Mouse (Mus musculus): ENCODE measurements at regions not wholly inside any gene's neighbourhood (a gene's known extent, or its start where the extent isn't known, plus 50 kb on each side); places are given as distances from the start of the nearest gene placed in this dataset.

DNA sequence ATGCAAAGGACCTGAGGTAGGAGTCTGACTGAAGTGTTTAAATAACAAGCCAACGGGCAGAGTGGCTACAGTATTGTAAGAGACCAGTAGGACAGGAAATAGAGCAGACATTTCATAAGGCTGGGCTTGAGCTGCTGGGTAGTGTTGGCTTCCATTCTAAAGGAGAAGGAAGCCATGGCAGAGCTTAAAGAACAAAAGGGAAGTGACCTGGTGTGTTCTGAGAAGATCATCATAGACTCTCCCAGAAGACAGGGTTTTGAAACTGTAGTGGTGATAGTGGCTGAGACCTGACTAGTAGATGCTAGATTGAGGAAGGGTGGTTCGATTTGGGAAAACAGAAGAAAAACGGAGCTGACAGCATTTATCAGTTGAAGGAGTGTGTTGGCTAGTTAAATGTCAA lies 514.1 kb upstream of the Zfp462 start:
- no peak for DNase-seq (ENCODE audit: low spot score)

DNA sequence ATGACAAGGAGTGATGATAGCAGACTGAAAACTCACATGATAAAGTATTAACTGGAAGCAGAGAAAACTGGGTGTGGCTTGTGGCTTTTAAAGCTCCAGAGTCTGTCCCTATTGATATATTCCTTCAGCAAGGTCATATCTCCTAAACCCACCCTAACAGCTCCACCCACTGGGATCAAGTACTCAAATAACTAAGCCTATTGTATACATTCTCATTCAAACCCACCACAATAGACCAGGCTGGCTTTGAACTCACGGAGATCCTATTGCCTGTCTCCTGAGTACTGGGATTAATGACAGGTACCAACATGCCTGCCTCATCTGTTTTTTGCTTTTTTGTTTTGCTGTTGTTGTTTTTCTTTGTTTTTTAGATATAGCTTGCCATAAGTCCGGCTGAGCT lies 484.3 kb upstream of the Zfp462 start:
- no peak for DNase-seq (ENCODE audit: low spot score)

DNA sequence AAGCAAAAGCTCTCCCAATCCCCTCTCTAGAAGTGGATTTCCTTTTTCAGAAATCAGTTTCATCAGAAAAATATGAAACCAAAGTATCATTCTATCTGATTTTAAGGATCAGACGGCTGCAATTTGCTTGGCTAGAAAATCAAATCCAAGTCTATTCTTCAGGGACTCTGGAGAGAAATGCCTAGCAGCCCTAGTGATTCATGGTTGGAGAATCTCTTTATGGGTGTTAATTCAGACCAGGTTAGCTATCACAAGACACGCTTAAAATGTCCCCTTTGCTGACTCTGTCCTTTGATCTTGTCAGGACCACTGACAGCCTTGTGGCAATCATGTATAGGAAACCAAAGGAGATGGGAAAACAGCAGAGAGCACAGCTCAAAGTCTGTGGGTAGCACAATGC lies 475.7 kb upstream of the Zfp462 start:
- no peak for DNase-seq (ENCODE audit: low spot score)

DNA sequence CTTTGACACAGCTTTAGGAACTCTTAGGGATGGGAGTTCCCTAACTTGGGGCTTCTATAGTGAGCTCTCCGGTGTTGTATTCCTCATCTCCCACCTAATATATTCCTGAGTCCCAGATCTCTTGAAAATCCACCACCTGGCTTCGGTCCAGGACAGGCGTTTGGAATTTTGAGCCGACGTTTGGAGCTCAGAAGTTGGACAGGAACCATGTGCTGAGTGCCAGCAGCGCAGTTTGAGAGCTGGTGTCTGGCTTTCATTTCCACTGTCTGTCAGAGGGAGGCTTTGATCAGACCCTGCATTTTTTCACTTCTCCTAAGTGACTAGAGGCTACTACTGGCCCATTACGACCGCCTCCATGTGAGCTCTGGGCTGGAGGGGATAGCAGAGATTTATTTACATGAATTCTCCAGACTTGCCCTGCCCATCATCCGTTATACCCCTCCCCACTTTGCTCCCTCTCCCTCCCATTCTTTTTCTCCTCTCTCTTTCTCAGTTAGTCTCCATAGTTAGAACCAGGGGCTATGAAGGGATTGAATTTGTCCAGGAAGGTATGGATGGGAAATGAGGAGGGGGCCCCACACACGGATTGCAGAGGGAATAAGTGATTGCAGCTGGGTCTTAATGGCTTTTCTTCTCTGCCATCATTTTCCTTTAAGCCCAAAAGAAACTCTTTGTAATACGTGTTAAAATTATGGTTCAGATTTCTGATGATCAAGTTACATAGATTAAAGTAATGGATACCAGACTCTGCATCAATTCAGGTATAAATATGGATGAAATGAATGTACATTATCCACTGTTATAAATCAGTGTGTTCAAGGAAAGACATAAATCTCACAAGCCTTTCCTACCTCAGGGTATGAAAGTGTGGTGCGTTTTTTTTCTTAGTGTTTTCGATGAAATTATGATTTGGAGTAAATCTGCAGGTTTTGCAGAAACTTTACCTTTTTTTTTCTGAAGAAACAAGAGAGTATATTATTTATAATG lies 474.5 kb upstream of the Zfp462 start:
- DNase-seq (ENCODE audit: low spot score) = peak; percentile 11

DNA sequence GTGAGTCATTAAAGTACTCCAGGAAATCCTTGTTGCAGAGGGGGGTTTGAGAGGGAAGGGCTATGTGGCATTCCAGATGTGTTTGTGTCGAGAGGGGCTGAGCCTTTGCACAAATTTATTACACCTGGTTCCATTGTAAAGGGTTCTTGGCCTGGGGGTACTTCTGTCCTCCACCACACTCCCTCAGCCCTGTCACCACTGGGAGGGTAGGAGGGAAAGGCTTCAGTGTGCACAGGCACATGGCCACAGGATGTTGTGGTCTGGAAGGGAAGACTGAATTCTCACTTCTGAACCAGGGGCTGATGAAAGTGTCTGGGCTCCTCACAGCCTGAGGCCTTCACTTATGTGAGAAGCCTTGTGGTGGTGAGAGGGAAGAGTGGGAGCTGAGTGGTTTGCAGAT lies 473.8 kb upstream of the Zfp462 start:
- DNase-seq (ENCODE audit: low spot score) = no peak

DNA sequence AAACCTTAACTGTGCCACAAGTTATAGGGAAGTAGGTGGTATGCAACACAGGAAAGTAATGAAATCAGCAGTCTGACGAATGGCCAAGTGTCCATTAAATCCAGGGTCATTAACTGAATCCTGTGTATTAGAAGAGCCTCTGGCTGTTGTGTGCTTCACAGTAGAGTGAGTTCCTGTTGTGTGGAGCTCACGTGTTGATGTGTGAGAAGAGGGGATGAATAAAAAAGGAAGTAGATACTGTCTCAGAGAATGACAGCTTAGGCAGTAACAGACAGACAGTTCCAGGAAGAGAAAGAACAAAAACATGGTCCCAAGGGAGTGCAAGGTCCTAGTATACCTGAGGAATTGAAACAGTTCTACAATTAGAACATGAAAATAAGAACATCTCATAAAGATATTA lies 463.1 kb upstream of the Zfp462 start:
- no peak for DNase-seq (ENCODE audit: low spot score)

DNA sequence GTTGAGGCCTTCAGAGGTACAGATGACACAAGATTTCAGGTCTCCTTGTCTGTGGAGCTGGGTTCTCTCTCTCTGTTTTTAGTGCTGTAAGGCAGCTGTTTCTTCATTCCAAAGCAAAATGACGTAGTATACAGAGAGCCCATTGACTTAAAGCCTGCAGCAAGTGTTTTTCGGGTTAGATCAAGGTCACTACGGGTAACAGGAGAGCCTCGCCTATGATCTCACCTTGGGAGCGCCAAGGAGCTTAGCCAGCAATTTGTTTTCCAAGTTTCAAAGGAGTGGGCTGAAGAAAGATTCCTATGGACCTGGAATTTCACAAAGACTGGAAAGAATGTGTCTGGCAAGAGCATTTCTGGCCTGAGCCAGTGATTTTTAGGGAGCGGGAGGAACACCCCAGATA lies 451.8 kb upstream of the Zfp462 start:
- no peak for DNase-seq (ENCODE audit: low spot score)

DNA sequence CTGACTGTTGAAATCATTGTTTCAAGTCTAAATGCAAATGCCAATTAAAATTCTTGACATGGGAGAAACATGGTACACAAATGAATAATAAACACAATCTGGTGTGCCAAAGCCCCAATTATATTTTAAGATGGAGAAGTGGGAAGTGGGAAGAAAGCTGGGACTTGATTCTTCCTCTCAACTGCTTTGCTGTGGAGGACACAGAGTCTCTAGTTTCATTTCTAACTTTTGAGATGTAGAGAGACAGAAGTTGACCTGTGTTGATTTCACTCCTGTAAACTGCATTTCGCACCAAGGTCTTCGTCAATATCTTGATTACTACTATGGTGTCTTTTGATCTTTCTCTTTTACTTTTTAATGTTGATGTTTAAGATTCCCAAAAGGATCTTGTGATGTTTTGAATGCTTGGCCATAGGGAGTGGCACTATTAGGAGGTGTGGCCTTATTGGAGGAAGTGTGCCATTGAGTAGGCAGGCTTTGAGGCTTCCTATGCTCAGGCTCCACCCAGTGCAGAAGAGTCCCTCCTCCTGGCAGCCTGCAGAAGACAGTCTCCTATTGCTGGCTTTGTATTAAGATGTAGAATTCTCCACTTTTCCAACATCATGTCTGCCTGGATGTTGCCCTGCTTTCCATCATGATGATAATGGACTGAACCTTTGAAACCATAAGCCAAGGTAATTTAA lies 447.4 kb upstream of the Zfp462 start:
- DNase-seq (ENCODE audit: low spot score) = no peak

DNA sequence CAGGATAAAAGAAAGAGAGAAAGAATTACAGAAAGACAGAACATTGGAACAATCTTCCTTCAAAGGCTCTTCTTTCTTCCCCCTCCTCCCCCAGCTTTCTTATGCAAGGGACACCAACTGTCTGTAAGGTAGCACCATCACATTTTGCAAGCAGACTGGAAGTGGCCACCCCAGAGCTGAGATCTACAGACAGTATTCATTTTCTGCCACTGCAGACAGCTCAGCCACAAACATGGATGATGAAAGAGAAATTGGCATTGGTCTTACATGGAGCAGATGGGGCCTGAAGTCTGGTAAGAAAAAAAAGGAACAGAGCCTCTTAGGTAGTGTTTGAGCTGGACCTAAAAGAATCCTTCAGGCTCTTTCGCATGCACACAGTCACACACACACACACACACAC lies 428.9 kb upstream of the Zfp462 start:
- DNase-seq (ENCODE audit: low spot score) = no peak

DNA sequence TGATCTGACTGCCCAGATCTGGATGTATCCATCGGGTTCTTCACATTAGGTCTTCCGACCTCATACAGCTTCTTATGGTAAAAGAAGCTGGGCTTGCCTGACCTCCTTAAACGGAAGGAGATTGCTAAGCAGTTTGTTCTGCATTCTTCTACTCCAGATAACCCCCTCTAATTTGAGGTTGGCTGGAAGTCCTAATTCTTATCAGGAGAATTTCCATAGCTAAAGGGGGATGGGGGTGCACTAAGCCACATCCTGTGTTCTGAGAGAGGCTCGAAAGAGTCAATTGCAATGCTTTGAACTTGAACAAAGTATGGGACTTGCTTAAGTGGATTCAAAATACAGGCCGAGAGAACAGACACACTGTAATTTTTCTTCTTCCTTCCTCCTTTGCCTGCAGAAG lies 421.6 kb upstream of the Zfp462 start:
- no peak for DNase-seq (ENCODE audit: low spot score)

DNA sequence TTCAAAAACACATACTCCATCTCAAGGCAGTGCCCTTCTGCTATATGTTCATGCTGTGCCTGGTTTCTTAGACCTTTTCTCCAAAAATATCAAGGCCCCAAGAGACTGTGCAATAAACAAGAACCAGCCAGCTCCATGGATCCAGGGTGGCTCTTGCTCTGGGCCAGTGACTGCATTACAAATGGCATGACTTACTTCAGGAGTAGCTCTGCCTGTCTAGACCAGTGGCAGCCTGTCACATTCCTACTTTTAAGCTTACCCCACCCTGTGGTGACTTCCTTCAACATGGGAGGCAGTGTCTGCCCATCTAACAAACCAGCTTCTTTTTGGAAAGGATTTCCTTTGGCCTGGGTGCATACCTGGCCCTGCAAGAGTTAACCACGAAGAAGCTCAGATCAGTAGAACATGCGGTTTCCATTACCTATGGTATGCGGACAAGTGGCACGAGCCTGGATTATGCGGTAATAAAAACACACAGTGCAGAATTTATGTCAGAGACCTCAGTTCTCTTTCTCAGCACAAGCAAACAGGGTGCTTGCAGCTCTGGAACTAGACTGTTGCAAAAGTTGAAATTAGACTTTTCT lies 418.8 kb upstream of the Zfp462 start:
- DNase-seq (ENCODE audit: low spot score) = no peak

DNA sequence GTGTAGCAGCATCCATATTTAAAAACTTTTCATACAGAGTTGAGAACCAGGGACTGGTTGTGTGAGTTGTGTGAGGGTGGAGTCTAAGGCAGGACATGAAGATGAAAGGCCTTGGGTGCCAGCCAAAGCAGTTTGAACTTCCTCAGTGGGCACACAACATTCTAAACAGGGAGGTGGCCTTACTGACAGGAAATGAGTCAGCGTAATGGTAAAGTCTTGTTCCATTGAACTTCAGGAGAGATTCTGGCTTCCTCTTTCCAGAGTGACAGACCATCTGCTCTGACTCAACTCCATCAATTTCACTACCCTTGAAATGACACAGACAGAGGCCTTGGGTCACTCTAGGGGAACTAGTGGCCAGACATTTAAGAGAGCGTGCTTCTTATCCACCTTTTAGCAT lies 417.2 kb upstream of the Zfp462 start:
- DNase-seq (ENCODE audit: low spot score) = peak; percentile 10

DNA sequence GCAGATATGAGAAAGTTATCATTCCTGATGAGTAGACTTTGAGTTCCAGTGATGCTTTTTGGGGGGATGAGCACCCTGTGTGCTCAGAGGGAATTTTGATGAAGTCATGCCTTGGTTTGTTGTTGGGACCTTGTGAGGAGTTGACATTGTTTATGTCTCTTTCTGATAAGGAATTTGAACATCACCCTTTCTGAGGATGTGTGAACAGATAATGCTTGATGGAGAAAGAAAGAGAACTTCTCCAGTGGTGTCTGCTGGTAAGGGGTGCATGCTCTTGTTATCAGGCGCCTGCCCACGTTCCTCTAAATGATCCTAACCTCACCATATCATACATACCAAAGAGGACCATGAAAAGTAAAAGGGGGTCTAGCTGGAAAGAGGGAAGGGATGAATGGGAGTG lies 413.1 kb upstream of the Zfp462 start:
- DNase-seq (ENCODE audit: low spot score) = no peak

DNA sequence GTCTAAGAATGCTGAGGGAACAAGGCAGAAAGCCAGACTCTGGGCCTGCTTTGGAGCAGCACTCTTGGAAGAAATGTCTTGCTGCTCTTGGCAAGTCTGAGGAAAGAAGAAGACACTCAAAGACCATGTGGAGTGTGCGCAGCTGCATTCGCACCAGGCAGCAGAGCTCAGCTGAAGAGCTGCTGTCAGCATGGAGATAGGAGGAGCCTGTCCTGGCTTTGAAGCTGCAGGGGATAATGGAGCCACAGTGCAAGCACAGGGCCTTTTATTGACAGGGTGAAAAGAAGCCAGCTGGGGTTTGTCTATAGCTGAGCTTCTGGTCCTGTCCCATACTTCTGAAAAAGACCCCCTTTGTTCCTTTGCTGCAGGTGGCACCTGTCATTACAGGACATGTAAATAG lies 411.0 kb upstream of the Zfp462 start:
- peak; percentile 8 for DNase-seq (ENCODE audit: low spot score)

DNA sequence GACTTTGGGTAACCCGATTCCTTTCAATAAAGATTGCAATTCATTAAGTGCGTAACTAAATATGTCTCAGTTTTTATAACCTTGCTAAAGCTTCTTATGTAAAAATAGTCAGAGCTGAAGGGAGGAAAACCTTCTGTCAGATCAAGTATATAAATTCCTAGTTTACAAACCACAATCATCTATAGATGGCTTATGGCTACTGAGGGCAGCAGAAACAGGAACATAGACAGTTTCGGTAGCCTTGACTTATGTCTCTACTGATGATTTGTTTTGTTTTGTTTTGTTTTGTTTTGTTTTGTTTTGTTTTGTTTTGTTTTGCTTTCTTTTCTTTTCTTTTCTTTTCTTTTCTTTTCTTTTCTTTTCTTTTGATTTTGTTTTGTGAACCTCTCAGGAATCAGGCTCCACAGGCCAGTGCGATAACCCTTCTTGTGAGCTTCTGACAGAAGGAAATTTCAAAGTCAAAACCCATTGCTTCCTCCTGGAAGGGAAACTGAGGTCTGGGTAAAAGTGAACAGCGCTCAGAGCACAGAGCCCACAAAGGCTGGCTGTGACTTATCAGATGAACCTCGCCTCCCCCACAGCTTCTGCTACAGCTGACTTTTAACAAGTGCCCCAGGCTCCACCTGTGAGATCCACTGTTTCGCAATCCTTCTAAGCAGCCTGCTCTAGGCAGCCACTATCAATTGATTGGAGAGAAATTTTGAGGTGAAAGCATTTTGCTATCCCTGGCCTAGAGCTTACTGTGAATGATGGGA lies 391.8 kb upstream of the Zfp462 start:
- no peak for DNase-seq (ENCODE audit: low spot score)

DNA sequence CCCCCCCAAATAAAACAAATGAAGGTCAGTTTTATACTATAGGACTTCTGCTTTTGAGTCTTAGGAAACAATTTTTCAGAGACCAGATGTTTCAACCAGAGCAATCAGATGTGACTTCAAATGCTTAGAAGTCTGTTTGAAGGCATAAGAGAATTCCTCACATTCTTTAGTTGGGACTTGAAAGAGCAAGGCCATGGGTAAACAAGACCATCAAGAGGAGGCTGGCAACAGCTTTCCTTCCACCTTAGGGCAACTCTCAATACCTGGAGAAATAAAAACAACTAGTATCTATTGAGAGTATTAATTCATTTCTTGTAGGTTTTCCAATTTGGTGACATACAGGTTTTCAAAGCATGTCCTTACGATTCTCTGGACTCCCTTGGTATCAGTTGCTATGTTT lies 381.8 kb upstream of the Zfp462 start:
- no peak for DNase-seq (ENCODE audit: low spot score)

DNA sequence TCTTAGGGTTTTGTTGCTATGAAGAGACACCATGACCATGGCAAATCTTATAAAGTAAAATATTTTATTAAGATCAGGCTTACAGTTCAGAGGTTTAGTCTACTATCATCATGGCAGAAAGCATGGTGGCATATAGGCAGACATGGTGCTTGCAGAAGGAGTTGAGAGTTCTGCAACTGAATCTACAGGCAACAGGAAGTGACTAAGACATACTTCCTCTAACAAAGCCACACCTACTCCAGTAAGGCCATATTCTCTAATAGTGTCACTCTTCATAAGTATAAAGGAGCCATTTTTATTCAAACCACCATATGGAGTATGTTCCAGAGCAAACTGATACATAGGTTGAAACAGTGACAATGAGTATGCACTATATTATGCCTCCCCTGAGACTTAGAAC lies 371.7 kb upstream of the Zfp462 start:
- DNase-seq (ENCODE audit: low spot score) = no peak

DNA sequence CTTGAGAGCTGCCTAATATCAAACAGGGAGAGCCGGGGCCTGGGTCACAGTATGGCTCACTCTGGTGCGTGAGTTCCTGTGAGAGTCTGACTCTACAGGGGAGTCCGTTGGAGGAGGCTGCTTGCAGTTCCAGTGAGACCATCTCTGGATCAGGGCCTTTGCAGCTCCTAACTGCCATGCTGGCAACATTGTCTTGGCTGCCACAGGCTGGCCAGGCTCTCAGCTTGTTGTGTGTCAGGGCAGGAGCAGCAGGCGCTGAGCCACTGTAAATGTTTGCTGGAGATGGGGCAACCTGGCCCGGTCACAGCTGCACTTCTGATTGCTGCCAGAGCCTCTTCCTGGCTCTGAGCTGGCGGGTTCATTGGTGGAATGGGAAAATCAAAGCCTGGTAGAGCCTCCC lies 357.7 kb upstream of the Zfp462 start:
- no peak for DNase-seq (ENCODE audit: low spot score)

DNA sequence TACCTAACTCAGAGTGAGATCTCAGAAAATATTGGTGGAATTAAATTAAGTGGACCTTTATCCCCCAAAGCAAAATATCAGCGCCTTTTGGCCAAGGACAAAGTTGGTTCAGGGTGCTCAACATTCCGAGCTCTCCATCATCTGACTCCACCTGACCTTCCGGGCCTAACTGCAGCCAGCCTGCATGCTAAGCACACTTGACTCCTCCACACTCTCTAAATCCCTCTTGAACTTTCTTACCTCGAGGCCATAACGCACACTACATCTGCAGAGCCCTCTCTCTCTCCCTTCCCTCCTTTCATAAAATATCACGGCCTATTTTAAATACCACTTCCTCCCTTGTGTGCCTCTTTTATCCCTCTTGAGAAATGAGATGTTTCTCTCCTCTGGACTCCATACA lies 356.1 kb upstream of the Zfp462 start:
- no peak for DNase-seq (ENCODE audit: low spot score)

DNA sequence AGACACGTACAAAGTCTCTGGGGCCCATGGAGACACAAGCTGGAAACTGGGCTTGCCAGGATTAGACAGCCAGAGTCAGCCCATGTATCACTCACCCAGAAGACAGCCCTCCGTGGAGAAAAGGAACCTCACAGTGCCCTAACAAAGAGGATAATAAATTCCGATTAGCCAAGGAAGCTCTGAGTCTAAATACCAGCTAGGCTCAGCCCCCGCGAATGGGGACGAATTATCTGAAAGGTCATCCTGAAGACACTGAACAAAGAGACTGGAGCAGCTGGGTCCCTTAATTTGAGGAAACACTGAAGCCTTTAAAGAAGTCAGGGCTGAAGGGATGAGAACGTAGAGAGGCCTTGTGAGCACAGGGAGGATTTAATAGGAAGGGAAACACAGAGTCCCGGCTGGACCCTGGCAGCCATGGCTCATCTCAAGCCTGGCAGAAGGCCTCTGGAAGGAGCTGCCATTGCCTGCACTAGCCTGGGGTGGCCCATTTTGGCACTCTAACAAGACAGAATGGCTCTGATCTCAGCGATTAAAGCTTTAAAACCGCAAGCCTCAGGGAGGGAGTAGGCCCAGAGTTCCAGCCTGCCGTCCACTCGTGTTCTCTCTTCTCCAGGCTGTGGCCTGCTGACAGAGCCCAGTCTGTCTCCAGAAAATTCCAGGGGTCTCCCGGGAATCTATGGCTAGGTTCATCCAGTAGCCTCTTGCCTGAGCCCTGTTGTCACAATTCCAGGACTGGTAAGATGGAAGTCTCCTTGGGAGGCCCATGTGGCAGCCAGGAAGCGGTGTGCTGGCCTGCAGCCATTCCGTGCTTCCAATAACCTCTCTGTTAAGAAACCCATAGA lies 343.0 kb upstream of the Zfp462 start:
- no peak for DNase-seq (ENCODE audit: low spot score)

DNA sequence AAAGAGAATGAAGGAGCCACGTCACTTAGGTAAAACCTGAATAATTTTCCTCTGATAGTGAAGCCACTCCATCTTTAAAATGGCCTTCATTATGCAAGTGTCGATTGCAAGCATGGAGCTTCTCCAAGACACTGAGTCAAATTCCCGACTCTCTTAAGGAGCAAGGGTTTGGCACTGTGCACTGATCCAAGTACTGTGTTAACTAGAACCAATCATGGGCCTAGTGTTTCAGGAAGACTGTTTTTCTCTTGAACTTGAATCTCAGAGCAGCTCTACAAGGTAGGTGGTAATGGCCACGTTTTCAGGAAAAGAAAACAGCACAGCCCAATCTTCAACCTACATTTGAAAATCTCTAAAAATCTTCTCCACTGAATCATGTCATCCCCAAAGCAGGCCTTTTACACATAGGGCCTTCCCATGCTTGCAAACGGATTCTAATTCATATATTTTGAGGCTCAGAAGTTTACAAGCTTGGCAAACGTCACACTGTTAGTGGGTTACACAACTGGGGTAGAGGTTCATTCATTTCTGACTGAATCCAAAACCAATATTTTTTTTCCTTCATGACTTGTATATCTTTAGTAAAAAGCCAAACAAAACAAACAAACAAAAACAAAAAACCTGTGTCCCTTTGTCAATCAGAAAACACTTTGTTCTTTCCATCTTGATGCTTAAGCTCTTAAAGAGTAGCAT lies 342.2 kb upstream of the Zfp462 start:
- DNase-seq (ENCODE audit: low spot score) = no peak
